Mouse (Mus musculus): ENCODE data around the gene 2310057J18Rik. TPM values are rescaled to one million over a fixed set of nuclear protein-coding genes. Genes with fewer than 3 reads are reported as not detected.

2310057J18Rik gene
- not detected for total RNA-seq (2023)

DNA sequence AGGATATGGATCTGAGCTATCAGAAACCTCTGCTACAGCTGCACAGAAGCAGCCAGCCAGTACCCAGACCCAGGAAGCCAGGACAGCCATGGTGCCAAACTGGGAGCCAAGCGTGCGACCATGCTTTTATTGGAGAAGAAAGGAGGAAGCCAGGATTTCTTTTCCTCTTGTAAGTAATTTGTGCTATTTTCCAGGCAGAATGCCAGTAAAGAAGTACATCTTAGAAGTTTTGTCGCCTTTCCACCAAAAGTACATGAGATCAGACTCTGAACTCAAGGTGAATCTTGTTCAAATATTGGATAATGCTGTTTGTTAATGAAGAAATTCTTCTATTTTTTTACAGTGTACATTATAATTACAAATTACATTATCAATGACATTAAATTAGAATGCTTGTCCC lies at the start of gene 2310057J18Rik:
TSS of gene 2310057J18Rik (minus strand) at position 101 of the 400 bp plus-strand sequence.

Other genes with a start within 250 kb of the 2310057J18Rik start
- not detected for gene Soga3, start 157.5 kb upstream of the 2310057J18Rik start, total RNA-seq (2023)
- not detected for gene Gm49353, start 212.7 kb upstream of the 2310057J18Rik start, total RNA-seq (2023)
- not detected for gene 9330159F19Rik, start 225.3 kb upstream of the 2310057J18Rik start, total RNA-seq (2023)

All from neutrophil, adult 59 days (primary cell).